Mouse (Mus musculus): ENCODE measurements around the gene Lmna. TPM values are rescaled to one million over a fixed set of nuclear protein-coding genes. Genes with fewer than 3 reads are reported as not detected.
A peak's percentile ranks its signal among the peaks of the same experiment; 100 is the strongest.

Lmna gene
- total RNA-seq, 4 experiments from 2014 or later = 50.1 to 67.5 (median 60.3) TPM

DNA sequence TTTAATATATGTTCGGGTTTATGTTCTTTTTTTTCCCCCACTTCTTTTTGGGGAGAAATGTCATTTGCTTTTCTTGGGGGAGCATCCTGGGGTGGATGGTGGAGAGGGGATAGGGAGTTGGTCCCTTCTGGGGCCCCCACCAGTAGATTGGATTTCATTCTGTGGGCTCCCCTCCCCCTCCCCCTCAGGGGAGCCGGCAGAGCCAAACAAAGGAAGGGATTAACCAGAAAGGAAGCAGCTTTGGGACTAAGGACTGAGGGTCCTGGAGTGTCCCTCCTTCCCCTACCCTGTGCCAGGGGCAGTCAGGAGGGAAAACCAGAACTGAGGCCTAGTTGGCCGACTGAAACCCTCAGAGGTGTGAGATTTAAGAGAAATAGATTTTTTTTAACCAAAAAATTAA lies 29.6 kb upstream of the Lmna start:
- DNase-seq (ENCODE audit: low spot score in 2 of 2) = no peak

DNA sequence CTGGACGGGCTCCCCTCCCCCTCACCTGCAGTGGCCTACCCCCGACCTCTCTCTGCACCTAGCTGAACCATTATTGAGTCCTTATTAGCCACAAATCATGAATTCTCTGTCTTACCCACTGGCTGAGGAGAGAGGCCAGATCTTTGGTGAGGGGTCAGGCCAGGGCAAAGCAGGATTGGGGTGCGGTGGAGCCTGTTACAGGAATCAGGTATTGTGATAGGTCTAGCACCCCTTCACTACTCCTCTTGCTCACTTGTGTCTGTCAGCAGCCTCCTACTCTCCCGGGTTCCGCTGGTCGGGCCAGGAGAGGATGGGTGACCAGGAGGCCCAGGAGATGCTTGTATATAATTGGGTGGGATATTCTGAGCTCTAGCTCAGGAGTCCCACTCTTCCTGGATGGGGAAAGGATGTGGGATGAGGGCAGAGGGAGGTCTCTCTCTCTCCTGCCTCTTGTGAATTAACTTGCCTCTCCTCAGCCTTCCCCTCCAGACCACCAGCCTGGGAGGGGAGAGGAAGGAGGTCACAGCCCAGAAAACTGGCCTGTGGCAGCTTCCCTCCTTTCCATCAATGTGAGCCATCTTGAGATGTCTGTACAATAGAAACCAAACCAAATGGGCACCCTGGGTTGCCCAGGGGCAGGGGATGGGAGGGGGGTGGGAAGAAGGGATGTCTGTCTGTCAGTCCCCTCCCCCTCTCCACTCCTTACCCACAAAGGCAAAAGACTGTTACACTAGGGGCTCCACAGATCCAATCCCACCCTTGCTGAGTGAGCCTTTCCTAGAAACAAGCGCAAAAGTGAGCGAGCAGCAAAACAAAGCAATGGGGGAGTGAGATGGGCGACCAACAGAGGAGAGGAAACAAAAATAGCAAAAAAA lies 28.8 kb upstream of the Lmna start:
- DNase-seq (ENCODE audit: low spot score in 2 of 2) = no peak

DNA sequence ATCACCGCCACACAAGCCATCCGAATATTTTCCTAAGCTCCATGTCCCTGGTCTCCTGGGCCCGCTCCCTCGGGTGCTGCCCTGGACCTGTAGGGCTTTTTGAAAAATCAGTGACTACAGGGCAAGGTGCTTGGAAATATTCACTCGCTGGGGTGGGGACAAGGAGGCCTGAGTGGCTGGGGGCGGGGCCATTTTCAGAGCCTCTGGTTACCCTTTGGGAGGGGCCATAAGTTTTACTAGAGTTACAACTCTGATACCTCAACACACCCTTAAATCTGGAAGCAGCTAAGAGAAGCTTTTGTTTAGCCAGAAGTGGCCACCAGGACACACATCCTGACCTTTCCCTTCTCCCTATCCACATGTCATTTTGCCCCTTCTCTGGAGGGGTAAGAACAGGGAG lies 27.4 kb upstream of the Lmna start:
- no peak for DNase-seq (ENCODE audit: low spot score in 2 of 2)

DNA sequence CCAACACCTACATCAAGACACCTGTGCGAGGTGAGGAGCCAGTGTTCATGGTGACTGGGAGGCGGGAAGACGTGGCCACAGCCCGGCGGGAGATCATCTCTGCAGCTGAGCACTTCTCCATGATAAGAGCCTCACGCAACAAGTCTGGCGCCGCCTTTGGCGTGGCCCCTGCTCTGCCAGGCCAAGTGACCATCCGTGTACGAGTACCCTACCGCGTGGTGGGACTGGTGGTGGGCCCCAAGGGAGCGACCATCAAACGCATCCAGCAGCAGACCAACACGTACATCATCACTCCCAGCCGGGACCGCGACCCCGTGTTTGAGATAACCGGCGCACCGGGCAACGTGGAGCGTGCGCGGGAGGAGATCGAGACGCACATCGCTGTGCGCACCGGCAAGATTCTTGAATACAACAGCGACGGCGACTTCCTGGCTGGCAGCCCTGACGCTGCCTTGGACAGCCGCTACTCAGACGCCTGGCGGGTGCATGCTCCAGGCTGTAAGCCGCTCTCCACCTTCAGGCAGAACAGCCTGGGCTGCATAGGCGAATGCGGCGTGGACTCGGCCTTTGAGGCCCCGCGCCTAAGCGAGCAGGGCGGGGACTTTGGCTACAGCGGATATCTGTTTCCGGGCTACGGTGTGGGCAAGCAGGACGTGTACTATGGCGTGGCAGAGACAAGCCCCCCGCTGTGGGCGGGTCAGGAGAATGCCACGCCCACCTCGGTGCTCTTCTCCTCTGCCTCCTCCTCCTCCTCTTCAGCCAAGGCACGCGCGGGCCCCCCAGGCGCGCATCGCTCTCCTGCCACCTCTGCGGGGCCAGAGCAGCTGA lies 26.6 kb upstream of the Lmna start:
- DNase-seq (ENCODE audit: low spot score in 2 of 2) = peak; percentile 51 to 86

- DNase-seq (ENCODE audit: low spot score in 2 of 2) = no peak
These were observed 25.8 kb upstream of the Lmna start for GRCm38 (mm10) chr3:88535527-88535926.

DNA sequence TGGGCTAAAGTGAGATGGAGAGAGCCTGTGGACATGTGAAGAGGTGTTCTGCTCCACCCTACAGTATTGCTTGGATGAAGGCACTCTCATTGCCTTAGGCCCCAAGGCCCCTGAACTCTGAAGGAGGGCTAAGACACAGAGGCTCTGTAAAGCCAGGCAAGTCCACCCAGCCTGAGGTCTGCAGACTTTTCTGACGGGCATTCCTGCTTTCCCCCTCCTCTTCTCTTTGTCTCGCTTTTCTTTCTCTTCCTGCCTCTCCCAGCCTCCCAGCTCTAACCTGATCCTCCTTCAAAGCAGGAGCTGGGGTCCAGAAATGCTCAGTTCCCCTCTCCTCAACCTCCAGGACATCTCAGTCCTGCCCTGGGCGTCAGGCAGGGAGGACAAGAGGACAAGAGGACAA lies 25.2 kb upstream of the Lmna start:
- DNase-seq (ENCODE audit: low spot score in 2 of 2) = no peak

DNA sequence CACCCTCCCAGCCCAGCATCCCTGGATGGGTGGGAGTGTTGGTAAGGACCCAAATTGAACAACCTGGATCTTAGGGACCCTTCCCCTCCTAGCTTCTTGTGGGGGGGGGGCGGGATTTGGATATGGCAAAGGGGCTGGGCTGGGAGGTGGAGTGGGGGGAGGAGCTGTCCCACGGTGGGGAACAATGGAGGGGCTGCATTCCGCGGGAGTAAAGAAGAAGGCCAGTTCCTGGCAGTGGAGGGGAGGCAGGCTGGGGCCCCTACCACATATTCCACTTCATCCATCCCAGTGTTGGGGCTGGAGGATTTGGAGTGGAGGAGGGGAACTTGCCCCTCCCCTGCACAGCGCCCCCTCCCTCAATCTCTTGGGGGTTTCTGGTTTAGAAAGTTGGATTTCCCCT lies 23.9 kb upstream of the Lmna start:
- DNase-seq (ENCODE audit: low spot score in 2 of 2) = no peak

GRCm38 (mm10) chr3:88532689-88533511 lies 23.1 kb upstream of the Lmna start:
- DNase-seq (ENCODE audit: low spot score in 2 of 2) = no peak

GRCm38 (mm10) chr3:88532299-88532674 lies 22.5 kb upstream of the Lmna start, which contains the start of gene Mex3a:
Gene Mex3a (plus strand): TSS chr3:88532395.
- no peak for DNase-seq (ENCODE audit: low spot score in 2 of 2)

DNA sequence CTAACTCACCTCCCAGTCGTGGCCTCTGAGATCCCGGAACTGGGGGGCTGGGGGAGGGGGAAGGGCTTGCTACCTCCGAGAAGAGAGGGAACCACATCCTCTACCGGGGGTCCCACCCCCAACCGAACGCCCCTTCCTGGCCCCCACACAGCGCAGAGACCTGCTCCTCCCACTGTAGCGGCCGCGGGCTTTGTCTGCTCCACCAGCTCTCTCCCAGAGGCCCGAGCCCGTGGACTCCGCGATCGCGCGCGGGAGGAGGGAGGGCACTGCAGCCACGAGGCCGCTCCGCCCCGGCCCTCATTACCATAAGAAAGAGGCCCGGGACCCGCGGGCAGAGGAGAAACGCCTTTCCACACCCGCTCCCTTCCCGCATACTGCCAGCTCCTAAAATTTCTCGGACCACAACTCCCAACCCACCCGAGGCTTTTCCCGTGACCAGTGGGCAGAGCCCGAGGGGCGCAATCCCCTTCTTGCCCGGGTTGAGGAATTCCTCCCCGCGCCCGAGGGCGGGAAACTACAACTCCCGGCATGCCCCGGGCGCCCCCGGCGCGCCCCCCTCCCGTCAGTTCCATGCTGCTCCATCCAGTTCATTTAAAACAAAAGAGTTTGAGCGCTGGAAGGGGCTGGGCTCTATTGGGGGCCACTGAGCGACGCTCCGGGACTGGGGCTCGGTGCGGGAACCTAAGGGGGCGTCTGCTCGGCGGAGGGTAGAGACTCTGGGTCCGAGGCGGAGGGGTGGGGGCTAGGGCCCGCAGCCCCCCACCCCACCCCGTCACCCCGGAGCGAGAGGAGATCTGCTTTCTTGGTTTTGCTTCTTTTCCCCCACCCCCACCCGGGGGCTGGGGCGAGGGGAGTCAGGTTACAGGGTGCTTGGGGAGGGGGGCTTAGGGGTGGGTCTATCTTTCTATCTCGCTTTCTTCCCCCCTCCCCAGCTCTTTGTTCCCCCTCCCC lies 21.9 kb upstream of the Lmna start:
- DNase-seq (ENCODE audit: low spot score in 2 of 2) = peak; percentile 80 to 82

DNA sequence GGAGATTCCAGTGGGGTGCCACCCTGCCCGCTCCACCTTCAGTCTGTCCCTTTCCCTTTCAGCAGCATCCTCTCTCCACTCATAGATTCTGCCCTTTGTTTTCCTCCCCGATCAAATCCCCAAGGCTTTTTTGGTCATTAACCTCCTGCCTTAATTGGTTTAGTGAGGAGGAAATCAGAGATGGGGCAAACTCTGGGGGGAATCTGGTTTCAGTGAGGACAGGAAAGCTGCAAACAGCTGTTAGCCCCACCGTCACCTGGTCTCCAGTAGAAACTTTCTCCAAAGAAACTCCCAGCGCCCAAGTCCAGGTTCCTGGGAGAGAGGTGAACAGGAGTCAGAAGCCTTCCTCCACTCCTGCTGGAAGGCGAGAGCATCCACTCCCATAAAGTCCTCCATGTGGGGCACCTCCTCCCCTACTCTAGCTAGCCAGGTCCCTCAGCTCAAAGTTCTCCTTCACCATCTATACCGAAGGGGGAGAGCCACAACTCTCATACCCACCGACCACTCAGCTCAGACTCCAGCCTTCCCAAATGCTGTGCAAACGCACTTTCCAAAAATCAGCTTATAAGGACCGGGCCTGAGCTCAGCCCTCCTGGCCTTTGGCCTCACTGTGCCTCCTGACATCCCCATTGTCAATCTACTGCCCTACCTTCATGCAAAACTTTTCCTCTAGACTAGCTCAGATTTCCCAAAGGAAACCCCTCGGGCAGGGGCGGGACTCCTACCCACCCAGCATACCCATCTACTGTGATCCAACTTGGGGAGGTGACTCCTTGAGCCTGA lies 20.5 kb upstream of the Lmna start:
- DNase-seq (ENCODE audit: low spot score in 2 of 2) = no peak

GRCm38 (mm10) chr3:88529204-88530000 lies 19.6 kb upstream of the Lmna start:
- DNase-seq (ENCODE audit: low spot score in 2 of 2) = no peak

- no peak for DNase-seq (ENCODE audit: low spot score in 2 of 2)
These were observed 18.9 kb upstream of the Lmna start for GRCm38 (mm10) chr3:88528646-88529045.

GRCm38 (mm10) chr3:88527565-88527964 lies 17.8 kb upstream of the Lmna start:
- DNase-seq (ENCODE audit: low spot score in 2 of 2) = no peak

- peak; percentile 49 to 63 for DNase-seq (ENCODE audit: low spot score in 2 of 2)
These were observed 16.7 kb upstream of the Lmna start for GRCm38 (mm10) chr3:88526157-88527131.

DNA sequence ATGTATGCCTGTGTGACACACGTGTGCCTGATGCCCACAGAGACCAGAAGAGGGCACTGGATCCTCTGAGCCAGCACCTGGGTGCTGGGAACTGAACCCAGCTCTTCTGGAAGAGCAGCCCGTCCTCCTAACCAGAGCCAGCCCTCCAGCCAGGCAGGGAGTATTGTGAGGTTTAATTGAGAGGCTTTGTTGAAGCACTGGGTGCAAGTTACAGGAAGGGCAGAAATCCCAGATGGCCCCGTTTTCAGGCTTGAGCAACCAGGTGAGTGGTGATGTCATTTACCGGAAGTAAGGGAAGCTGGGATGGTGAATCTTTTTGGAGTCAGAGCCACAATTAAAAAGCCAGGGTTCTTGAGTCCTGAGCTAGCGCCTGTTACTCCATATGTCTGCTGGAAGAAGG lies 15.3 kb upstream of the Lmna start:
- DNase-seq (ENCODE audit: low spot score in 2 of 2) = no peak

- DNase-seq (ENCODE audit: low spot score in 2 of 2) = no peak
These were observed 13.3 kb upstream of the Lmna start for GRCm38 (mm10) chr3:88523027-88523426.

All from left cerebral cortex, adult 8-10 months (tissue).